Mouse (Mus musculus): ENCODE measurements at regions not wholly inside any gene's neighbourhood (a gene's known extent, or its start where the extent isn't known, plus 50 kb on each side); places are given as distances from the start of the nearest gene placed in this dataset.

DNA sequence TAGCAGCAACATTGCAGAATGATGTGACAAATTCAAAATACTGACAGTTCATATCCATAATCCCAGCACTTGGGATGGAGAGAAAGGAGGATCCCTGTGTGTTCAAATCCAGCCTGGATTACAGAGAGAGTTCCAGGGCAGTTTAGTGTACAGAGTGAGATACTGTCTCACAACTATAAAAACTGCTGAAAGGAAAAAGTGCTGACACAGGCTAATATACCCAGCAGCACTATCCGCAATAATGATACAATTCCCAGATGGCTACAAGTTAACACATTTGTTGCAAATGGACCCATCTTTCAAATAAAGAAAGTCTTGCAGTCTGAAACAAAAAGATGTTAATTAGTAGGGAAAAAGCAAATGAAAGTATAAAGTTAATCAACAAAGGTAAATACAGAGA, 510.9 kb downstream of the Synb start:
- no peak for DNase-seq

DNA sequence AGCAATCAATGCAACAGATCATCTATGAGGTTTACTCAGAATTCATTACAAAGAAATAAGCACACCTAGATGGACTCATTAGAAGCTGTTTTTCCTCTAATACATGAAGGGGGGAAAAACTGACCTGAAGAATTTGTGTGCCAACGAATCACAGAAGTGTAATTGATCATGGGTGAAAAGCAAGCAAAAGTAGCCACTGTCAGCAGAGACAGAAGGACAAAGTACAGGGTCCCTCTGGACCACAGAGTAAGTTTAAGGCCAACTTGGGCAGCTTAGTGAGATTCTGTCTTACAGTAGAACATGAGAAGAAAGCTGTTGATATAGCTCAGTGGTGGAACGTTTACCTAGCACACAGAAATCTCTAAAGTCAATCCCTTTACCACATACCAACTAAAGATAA, 523.7 kb downstream of the Synb start:
- DNase-seq: no peak

- DNase-seq: no peak
Observed at GRCm38 (mm10) chr14:68762916-68763315, 531.2 kb downstream of the Synb start.

GRCm38 (mm10) chr14:68744661-68745060, 549.4 kb downstream of the Synb start:
- no peak for DNase-seq

- DNase-seq: no peak
Observed at GRCm38 (mm10) chr14:68738474-68738873, 555.6 kb downstream of the Synb start.

DNA sequence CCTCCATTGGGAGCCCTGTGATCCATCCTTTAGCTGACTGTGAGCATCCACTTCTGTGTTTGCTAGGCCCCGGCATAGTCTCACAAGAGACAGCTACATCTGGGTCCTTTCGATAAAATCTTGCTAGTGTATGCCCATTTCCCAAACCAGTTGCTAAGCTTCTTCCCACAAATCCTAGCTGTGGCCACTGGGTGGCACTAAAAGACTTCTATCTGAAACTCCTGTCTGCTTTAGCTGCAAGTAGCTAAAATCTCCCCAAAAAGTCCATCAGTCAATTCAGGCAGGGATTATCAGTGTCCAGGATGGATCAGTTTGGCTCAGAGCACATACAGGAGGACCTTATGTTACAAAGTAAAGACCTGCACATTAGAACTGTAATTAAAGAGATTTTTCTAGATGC, 558.3 kb downstream of the Synb start:
- DNase-seq: peak; percentile 60

DNA sequence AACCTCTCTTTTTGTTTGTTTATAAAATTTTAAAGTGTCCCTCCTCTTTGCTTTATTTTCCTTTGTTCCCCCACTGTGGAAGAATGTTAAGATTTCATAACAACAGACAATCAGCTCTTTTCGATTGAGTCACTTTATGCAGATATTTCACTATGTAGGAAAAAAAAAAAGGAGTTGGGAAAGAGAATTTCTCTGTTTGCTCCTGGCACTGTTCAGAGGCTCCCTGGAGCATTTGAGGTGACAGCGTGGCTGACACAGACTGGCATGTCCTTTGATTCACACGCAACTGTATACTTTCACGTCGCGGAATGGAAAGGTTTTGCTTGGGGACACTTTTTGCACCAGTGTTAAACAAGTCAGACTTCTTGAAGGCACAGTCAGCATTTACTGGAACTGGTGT, 572.9 kb downstream of the Synb start:
- DNase-seq: no peak

DNA sequence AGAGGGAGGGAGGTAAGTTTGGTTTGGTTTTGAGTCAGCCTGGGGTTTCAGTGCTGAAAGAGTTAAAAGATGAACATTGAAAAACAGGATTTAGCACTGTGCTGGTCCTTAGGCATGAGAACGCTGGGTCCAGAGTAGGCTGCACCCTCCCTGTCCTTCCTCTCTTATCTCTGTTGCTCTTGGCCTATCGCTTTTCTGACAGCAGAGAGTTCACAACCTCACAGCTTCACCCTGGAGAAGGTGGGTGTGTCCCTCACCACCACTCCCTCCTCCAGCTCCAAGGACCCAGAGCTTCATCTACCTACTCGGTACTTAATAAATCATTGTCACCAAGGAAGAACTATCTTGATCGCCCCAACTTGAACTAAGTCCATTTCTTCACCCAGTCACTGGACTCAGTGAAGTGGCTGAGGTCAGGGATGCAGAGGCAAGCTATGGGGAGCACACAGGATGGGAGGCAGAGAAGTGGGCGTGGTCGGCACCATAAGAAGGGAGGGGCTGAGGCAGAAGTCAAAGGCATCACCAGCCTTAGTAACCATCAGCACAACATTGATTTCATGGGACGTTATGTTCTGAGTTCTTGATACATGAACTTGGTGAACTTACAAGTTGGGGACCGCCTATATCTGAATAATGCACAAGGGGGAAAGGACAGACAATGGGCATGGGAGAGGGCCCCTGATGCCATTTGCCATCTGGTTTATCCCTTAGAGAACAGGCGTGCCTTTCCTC, 574.5 kb downstream of the Synb start:
- DNase-seq: no peak

DNA sequence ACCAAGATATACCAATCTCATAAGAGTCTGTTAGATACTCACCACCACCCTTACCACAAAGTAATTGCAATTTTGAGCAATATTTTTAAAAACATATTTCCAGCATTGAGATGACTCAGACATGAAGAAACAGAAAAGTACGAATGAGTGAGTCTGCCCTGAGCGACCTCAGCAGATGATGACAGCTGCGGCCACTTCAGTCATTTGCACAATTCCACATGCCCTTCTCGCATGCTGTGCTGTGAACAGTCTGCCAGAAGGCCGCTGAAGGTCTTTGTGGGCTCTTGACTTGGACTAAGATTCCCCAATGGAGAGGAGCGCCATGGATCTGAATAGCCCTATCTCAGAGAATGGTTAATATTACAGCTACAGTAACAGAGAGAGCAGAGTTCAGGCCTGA, 575.3 kb downstream of the Synb start:
- DNase-seq: no peak

All from kidney, adult 18-20 months (tissue).